Mouse (Mus musculus) MEL (cell line): ENCODE measurements around the gene Mrpl24. TPM values are rescaled to one million over a fixed set of nuclear protein-coding genes. Genes with fewer than 3 reads are reported as not detected.

Experiments used
- DNase-seq: peaks from one replicate; pipeline ENCODE4 v3.0.0; 2011; ENCODE audit warnings: low read depth, low spot score
- H3K27ac ChIP-seq: 2 replicates; pipeline ENCODE4 v1.5.1; 2012; ENCODE audit warnings: low read depth, mild to moderate bottlenecking, control low read depth, low read length, moderate library complexity; ENCODE audit not compliant: control insufficient read depth
- H3K27me3 ChIP-seq, 2 experiments: fragments of 150-350 bp in 1 of 2; sonication (generic) in 1 of 2; 2 replicates each; pipeline ENCODE4 v1.6.1; 2012; ENCODE audit warnings: low read length in 2 of 2, mild to moderate bottlenecking in 2 of 2, improper control_type of control experiment in 1 of 2, moderate library complexity in 1 of 2; ENCODE audit not compliant: insufficient read depth in 2 of 2, control insufficient read depth in 1 of 2
- H3K36me3 ChIP-seq, 2 experiments: 2 replicates each; pipeline ENCODE4 v1.6.1; 2012 to 2014; ENCODE audit warnings: low read length in 2 of 2, improper control_type of control experiment in 1 of 2, inconsistent platforms in 1 of 2, mild to moderate bottlenecking in 1 of 2; ENCODE audit not compliant: insufficient read depth in 2 of 2, control insufficient read depth in 1 of 2
- H3K4me1 ChIP-seq, 2 experiments: fragments of 150-350 bp in 1 of 2; sonication (generic) in 1 of 2; 2 replicates each; pipeline ENCODE4 v1.6.1; 2012; ENCODE audit warnings: low read length in 2 of 2, improper control_type of control experiment in 1 of 2, mild to moderate bottlenecking in 1 of 2; ENCODE audit not compliant: insufficient read depth in 2 of 2, control insufficient read depth in 1 of 2
- H3K4me3 ChIP-seq, 2 experiments: fragments of 150-350 bp in 1 of 2; sonication (generic) in 1 of 2; 2 replicates each; pipeline ENCODE4 v1.5.1; 2012; ENCODE audit warnings: low read depth in 2 of 2, low read length in 2 of 2, mild to moderate bottlenecking in 2 of 2, moderate library complexity in 2 of 2, control low read depth in 1 of 2, improper control_type of control experiment in 1 of 2; ENCODE audit not compliant: control insufficient read depth in 1 of 2, insufficient read depth in 1 of 2
- H3K79me2 ChIP-seq: 2 replicates; pipeline ENCODE4 v1.6.1; 2012; ENCODE audit warnings: mild to moderate bottlenecking, low read length, moderate library complexity; ENCODE audit not compliant: control insufficient read depth, poor library complexity, insufficient read depth
- H3K9ac ChIP-seq: 2 replicates; pipeline ENCODE4 v1.6.1; 2012; ENCODE audit warnings: low read depth, mild to moderate bottlenecking, control low read depth, low read length, moderate library complexity; ENCODE audit not compliant: control insufficient read depth, poor library complexity, severe bottlenecking
- H3K9me3 ChIP-seq: fragments of 150-350 bp; sonication (generic); replicated peaks from 2 replicates; pipeline ENCODE4 v1.6.1; 2012; ENCODE audit warnings: mild to moderate bottlenecking, low read length, improper control_type of control experiment, moderate library complexity; ENCODE audit not compliant: insufficient read depth
- BHLHE40 ChIP-seq: IDR thresholded peaks from 2 replicates; pipeline ENCODE4 v1.6.1; 2012; ENCODE audit warnings: low read depth, mild to moderate bottlenecking, inconsistent platforms, low read length, improper control_type of control experiment, borderline replicate concordance
- CHD1 ChIP-seq: IDR thresholded peaks from 2 replicates; pipeline ENCODE4 v1.6.1; 2012; ENCODE audit warnings: low read depth, mild to moderate bottlenecking, inconsistent platforms, low read length, improper control_type of control experiment
- CHD2 ChIP-seq: IDR thresholded peaks from 2 replicates; pipeline ENCODE4 v1.6.1; 2011; ENCODE audit warnings: low read length, improper control_type of control experiment
- CTCF ChIP-seq, 3 experiments: IDR thresholded peaks in 2 of 3; conservative IDR thresholded peaks in 1 of 3; 2 replicates each; pipeline ENCODE4 v1.5.1; 2011 to 2012; ENCODE audit warnings: low read length in 3 of 3, low read depth in 2 of 3, mild to moderate bottlenecking in 2 of 3, improper control_type of control experiment in 1 of 3, inconsistent platforms in 1 of 3, mixed read lengths in 1 of 3, moderate library complexity in 1 of 3; ENCODE audit not compliant: control insufficient read depth in 1 of 3, insufficient read depth in 1 of 3, poor library complexity in 1 of 3, severe bottlenecking in 1 of 3
- E2F4 ChIP-seq: IDR thresholded peaks from 2 replicates; pipeline ENCODE4 v1.6.1; 2011; ENCODE audit warnings: low read depth, low read length, improper control_type of control experiment, borderline replicate concordance
- ELF1 ChIP-seq: IDR thresholded peaks from 2 replicates; pipeline ENCODE4 v1.6.1; 2014; ENCODE audit warnings: low read depth, mild to moderate bottlenecking, inconsistent platforms, low read length, improper control_type of control experiment, moderate library complexity
- EP300 ChIP-seq, 2 experiments: IDR thresholded peaks; 2 replicates each; pipeline ENCODE4 v1.6.1; 2011; ENCODE audit warnings: improper control_type of control experiment in 2 of 2, low read length in 2 of 2, low read depth in 1 of 2, mild to moderate bottlenecking in 1 of 2
- HCFC1 ChIP-seq: IDR thresholded peaks from 2 replicates; pipeline ENCODE4 v1.6.1; 2012; ENCODE audit warnings: low read depth, mild to moderate bottlenecking, inconsistent platforms, low read length, improper control_type of control experiment, moderate library complexity
- JUND ChIP-seq: IDR thresholded peaks from 2 replicates; pipeline ENCODE4 v1.6.1; 2011; ENCODE audit warnings: low read depth, mild to moderate bottlenecking, improper control_type of control experiment, low read length
- MEF2A ChIP-seq: IDR thresholded peaks from 2 replicates; pipeline ENCODE4 v1.6.1; 2014; ENCODE audit warnings: low read depth, mild to moderate bottlenecking, inconsistent platforms, low read length, improper control_type of control experiment; ENCODE audit not compliant: poor library complexity, insufficient replicate concordance, severe bottlenecking; ENCODE audit errors: extremely low read depth
- MXI1 ChIP-seq: IDR thresholded peaks from 2 replicates; pipeline ENCODE4 v1.6.1; 2011; ENCODE audit warnings: mild to moderate bottlenecking, low read depth, low read length, improper control_type of control experiment
- NRF1 ChIP-seq: IDR thresholded peaks from 2 replicates; pipeline ENCODE4 v1.6.1; 2014; ENCODE audit warnings: low read depth, mild to moderate bottlenecking, inconsistent platforms, low read length, improper control_type of control experiment, moderate library complexity; ENCODE audit not compliant: poor library complexity, insufficient read depth, severe bottlenecking
- POLR2AphosphoS5 ChIP-seq: IDR thresholded peaks from 2 replicates; pipeline ENCODE4 v1.6.1; 2012; ENCODE audit warnings: low read depth, borderline replicate concordance, mild to moderate bottlenecking, inconsistent platforms, low read length, moderate library complexity, mixed read lengths
- SIN3A ChIP-seq: IDR thresholded peaks from 2 replicates; pipeline ENCODE4 v1.6.1; 2012; ENCODE audit warnings: low read length, improper control_type of control experiment, inconsistent platforms
- TBP ChIP-seq: IDR thresholded peaks from 2 replicates; pipeline ENCODE4 v1.8.0; 2011; ENCODE audit warnings: low read depth, low read length, improper control_type of control experiment
- USF1 ChIP-seq: IDR thresholded peaks from 2 replicates; pipeline ENCODE4 v1.6.1; 2014; ENCODE audit warnings: low read depth, mild to moderate bottlenecking, inconsistent platforms, low read length, improper control_type of control experiment, moderate library complexity
- ZC3H11A ChIP-seq: IDR thresholded peaks from 2 replicates; pipeline ENCODE4 v1.6.1; 2012; ENCODE audit warnings: low read depth, mild to moderate bottlenecking, inconsistent platforms, low read length, improper control_type of control experiment
- ZMIZ1 ChIP-seq: IDR thresholded peaks from 2 replicates; pipeline ENCODE4 v1.6.1; 2012; ENCODE audit warnings: low read depth, mild to moderate bottlenecking, inconsistent platforms, low read length, improper control_type of control experiment, moderate library complexity
- ZNF384 ChIP-seq: IDR thresholded peaks from 2 replicates; pipeline ENCODE4 v1.6.1; 2012; ENCODE audit warnings: low read depth, mild to moderate bottlenecking, inconsistent platforms, low read length, improper control_type of control experiment
- polyA plus RNA-seq, 2 experiments: library from polyadenylated mRNA; stranded (reverse) in 1 of 2; unstranded in 1 of 2; fragments of >175 nt in 1 of 2; fragments of >200 nt in 1 of 2; gene quantifications; 2 replicates each; pipeline versions ENCODE4 v1.2.1 to v1.2.4; 2012; ENCODE audit warnings: low replicate concordance in 2 of 2, low read depth in 1 of 2; ENCODE audit not compliant: insufficient read length in 2 of 2, insufficient read depth in 1 of 2, missing spikeins in 1 of 2
- total RNA-seq: library from RNA; depleted of rRNA; stranded (reverse); fragments of 300-350 nt; gene quantifications from 2 replicates; pipeline ENCODE4 v1.2.3, GENCODE M21; 2012

The Mrpl24 gene
- total and polyA plus RNA-seq, 3 experiments, result 59.5 to 77.3 TPM; not detected in 1

GRCm38 (mm10) chr3:87947811-87948199 is 28.5 kb downstream of the Mrpl24 start:
- DNase-seq, result no peak
- Histone ChIP-seq H3K4me3 (no peak overlapping the region), H3K9ac (no peak overlapping the region), H3K36me3 (no peaks in the 10 kb centered on the region), H3K9me3 (no peaks in the 10 kb centered on the region), H3K27me3 (no peaks in the 10 kb centered on the region), H3K4me1 (no peaks in the 10 kb centered on the region), H3K79me2 (no peaks in the 10 kb centered on the region), H3K27ac (no peak overlapping the region)
- TF ChIP-seq HCFC1, result no peak
- TF ChIP-seq CTCF (IDR thresholded peaks at IDR 0.05 in 2 of 3, conservative IDR thresholded peaks at IDR 0.05 in 1 of 3; ENCODE audit: control insufficient read depth in 1 of 3, insufficient read depth in 1 of 3, low read depth in 2 of 3, low read length in 3 of 3, poor library complexity in 1 of 3, severe bottlenecking in 1 of 3), result no peak
- TF ChIP-seq CHD1, result no peak
- TF ChIP-seq ZNF384, result no peak
- TF ChIP-seq ZMIZ1, result no peak
- no peak for TF ChIP-seq TBP
- TF ChIP-seq CHD2, result no peak
- TF ChIP-seq SIN3A, result no peak
- TF ChIP-seq NRF1, result no peak
- TF ChIP-seq EP300 (IDR thresholded peaks at IDR 0.05; ENCODE audit: low read depth in 1 of 2, low read length in 2 of 2), result no peak
- no peak for TF ChIP-seq ZC3H11A
- no peak for TF ChIP-seq POLR2AphosphoS5

GRCm38 (mm10) chr3:87948378-87949265 is 29.3 kb downstream of the Mrpl24 start, which contains the start of gene Crabp2:
Gene Crabp2, plus strand, starts transcription at chr3:87948666.
- no peak within 1 kb of the TSS for H3K27ac ChIP-seq
- no peaks in the 10 kb centered on the region for H3K9me3 ChIP-seq
- no peaks in the 10 kb centered on the region for H3K36me3 ChIP-seq
- DNase-seq, result no peak
- no peaks in the 10 kb centered on the region for H3K27me3 ChIP-seq
- no peaks in the 10 kb centered on the region for H3K79me2 ChIP-seq
- H3K9ac ChIP-seq, result no peak within 1 kb of the TSS
- H3K4me1 ChIP-seq, result no peaks in the 10 kb centered on the region
- no peak within 1 kb of the TSS for H3K4me3 ChIP-seq
- no peak for TF ChIP-seq BHLHE40
- TF ChIP-seq E2F4, result no peak
- TF ChIP-seq EP300 (IDR thresholded peaks at IDR 0.05; ENCODE audit: low read depth in 1 of 2, low read length in 2 of 2), result no peak
- no peak for TF ChIP-seq MXI1
- TF ChIP-seq POLR2AphosphoS5, result no peak
- TF ChIP-seq MEF2A, result no peak
- TF ChIP-seq USF1, result no peak
- no peak for TF ChIP-seq CTCF (IDR thresholded peaks at IDR 0.05 in 2 of 3, conservative IDR thresholded peaks at IDR 0.05 in 1 of 3; ENCODE audit: control insufficient read depth in 1 of 3, insufficient read depth in 1 of 3, low read depth in 2 of 3, low read length in 3 of 3, poor library complexity in 1 of 3, severe bottlenecking in 1 of 3)
- no peak for TF ChIP-seq ELF1
- TF ChIP-seq JUND, result no peak
